Mouse (Mus musculus) adrenal gland, postnatal 36 days (tissue): ENCODE results near the gene 4931428F04Rik. TPM values are rescaled to one million over a fixed set of nuclear protein-coding genes. Genes with fewer than 3 reads are reported as not detected.

ENCODE experiments used
- DNase-seq, 2 experiments: peaks; one replicate each; pipeline ENCODE4 v3.0.0; 2021; ENCODE audit warnings: mixed read lengths in 1 of 2
- long read RNA-seq, 2 experiments: library from polyadenylated mRNA; stranded (forward); transcript quantifications; one replicate each; pipeline ENCODE4 v2.0.0; 2021; ENCODE audit warnings: borderline sequencing depth in 2 of 2
- total RNA-seq, 2 experiments: library from RNA; stranded (reverse); gene quantifications; 2 replicates each; pipeline ENCODE4 v1.2.3; 2021

Gene 4931428F04Rik
- 1 to 10 TPM; 2.4 to 2.8 TPM for total RNA-seq
- long read RNA-seq, experiment 1, partial matches to known transcripts: 0 of 2 reads
- long read RNA-seq, experiment 1, other reads (novel, unspliced or antisense): 1 of 2 reads
- long read RNA-seq, experiment 2, partial matches to known transcripts: 0 of 3 reads
- long read RNA-seq, experiment 2, other reads (novel, unspliced or antisense): 0 of 3 reads

DNA sequence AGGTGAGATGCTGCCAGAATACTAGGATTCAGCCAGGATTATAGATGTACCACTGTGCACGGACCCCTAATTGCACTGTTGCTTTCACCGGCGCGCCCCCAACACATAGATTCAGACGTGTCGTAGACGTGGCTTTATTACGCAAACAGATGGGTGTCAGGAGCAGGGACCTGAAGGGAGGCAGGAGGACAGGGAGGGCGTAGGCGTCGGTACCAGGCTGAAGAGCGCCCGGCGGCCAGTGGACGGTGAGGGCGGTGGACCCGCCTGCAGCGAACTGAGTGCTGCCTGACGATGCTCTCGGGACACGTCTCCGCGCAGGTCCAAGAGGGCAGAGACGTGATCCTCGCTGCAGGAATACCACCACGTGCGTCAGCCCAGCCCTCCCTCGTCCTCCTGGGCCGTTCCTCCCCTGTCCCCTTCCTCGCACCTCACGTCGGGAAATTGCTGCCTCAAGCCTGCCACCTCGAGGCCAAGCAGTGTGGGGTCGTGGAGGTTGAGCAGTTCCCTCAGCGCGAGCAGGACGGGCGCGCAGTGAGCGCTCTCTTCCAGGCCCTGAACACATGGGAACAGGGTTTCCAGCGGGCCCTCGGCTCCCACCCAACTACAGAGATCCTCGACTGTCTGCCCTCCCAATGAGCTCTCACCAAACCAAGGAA, at the start of gene 4931428F04Rik:
Gene 4931428F04Rik, minus strand, starts transcription at position 60 of the 656 bp plus-strand sequence.
- peak; percentile 59 to 63 for DNase-seq

- DNase-seq: no peak
Measured at GRCm38 (mm10) chr8:105338992-105339391, 49.3 kb upstream of the 4931428F04Rik start.

DNA sequence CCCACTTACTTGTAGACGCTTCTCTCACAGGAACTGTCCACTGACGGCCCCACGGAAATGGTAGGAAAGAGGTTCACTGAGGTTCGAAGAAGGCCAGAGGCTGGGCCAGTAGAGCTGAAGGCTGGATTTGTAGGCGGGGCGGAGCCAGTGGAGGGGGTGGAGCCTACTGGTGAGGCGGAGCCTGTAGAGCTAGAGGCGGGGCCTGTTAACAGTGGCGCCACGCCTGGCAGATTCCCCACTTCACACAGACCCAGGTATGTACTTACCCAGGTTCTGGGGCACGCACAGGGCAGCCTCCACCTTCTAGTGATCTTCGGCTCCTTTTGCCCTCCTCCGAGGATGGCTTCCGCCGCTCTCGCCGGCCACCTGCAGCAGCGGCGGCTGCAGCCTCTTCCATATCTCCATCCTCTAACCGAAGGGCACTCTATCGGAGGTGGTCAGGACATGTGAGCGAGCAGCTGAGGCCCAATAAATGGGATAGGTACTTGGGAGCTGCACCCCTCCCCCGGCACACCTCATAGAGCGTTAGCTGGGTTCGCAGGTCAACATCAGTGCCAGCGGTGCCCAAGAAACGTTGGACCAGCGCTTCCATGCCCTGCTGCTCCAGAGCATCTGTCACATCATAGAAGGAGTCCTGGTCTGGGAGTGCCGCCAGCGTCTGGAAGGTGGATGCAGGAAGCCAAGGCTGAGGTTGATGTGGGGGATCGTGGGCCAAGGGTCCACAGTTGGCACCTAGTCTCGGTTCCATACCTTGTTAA, 46.9 kb upstream of the 4931428F04Rik start:
- no peak for DNase-seq

DNA sequence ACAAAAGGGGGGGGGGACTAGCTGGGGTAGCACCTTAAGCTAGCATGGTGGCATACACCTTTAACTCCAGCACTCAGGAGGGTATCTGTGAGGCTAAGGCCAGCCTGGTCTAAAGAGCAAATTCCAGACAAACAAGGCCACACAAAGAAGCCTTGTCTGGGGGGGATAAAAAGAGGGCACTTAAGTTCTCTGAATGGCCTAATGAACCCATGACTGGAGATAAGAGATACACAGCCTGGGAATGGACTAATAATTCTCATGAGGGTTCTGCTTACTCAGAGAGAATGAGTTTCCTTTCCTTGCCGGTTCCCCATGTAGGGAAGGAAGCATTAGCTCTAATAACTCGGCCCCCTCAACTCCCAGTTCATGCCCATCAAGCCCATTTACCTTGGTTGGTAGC, 42.9 kb upstream of the 4931428F04Rik start:
- no peak for DNase-seq

GRCm38 (mm10) chr8:105331931-105332330, 42.3 kb upstream of the 4931428F04Rik start:
- DNase-seq: no peak

DNA sequence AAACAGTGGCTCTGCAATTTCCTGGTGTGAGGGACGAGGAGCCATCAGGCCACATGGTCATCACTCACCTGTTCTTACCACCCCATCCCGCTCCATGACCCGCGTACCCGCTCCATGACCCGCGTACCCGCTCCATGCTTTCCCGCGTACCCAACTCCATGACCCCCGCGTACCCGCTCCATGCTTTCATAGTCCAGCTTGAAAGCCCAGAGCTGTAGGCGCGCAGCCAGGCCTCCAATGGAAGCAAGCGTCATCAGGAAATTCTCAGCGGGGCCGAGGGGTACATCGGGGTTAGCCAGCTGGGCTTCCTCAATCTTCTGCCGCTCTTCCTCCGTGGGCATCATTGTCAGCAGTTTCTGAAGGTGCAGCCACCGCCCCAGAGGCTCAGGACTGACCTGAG, 41.8 kb upstream of the 4931428F04Rik start:
- DNase-seq: no peak

DNA sequence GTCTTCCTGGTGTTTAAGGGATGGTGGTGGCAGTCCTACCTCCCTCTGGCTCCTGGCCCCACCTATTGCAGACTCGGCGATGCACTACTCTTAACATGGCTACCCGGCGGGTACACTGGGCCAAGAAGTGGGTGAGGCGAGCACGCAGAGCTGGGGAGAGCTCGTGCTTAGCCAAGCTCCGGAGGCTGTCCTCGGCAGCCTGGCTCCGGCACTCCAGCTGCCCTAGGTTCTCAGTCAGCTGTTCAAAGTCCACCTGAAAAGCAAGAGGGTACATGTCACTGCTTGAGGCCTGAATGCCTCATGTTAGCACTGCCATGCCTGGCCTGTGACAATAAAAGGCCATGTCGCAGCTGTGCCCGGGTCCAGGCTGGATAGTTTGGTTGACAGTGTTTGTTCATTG, 40.7 kb upstream of the 4931428F04Rik start:
- DNase-seq: no peak

DNA sequence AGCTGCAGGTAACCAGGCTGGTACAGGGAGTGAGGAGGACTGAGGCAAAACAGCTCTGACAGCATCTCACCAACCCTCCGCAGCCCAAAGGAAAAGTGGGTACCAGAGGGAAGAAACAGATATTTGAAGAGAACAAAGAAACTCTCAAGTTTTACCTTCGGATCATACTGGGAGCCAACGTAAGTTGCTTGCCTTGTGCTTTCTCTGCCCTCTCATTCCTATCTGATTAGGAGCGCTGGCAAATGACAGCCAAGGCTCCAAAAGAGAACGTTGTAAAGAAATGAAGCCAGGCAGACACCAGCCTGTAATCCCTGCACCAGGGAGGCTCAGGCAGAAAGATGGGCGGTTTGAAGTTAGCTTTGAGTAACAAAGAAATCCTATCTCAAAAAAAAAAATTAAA, 37.3 kb upstream of the 4931428F04Rik start:
- DNase-seq: no peak

DNA sequence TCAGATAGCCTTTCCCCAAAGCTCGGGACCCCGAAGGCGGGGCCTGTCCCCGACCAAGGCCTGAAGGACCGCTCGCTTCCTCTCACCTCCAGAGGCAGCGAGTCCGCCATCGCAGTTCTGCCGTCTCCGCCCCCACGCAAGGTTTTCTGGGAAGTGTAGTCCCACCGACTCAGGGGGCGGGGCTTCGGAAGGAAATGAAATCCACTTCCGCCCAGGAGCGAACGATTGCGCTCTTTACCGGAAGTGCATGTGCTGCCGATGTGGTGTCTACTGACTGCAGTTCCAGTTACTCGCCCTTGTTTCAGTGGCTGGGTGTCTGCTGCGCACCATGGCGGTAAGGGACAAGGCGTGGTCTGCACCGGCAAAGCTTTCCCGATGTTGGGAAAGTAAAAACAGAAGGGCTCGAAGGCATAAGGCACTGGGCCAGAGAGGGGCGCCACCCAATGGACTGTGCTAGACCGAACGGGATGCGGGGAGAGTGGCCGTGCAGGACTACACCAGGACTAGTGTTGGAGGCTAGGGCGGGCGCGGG, 36.5 kb upstream of the 4931428F04Rik start, which contains the start of the genes Lrrc29 and Tmem208:
Gene Lrrc29, minus strand, starts transcription at position 138 of the 532 bp plus-strand sequence.
Gene Tmem208, plus strand, starts transcription at position 214 of the 532 bp plus-strand sequence.
- peak; percentile 98 for DNase-seq

DNA sequence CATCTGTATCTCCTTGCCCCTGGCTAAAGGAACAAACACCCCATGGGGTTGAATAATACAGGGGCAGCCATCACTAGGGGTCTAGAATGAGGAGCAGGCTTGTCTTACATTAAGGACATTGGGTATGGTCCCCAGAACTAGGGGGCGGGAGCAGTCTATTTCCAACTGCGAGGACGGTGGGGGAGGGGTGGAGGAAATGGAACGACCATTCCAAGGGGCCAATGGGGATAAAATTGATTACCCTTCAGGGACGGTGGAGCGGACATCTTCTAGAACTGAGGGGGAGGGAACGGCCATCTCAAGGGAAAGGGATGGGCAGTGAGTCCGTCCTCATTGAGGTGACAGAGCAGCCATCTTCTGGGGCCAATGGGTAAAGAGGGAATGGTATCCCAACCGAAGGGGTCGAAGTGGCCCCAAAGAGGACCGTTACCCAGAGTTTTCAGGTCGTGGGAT, 36.0 kb upstream of the 4931428F04Rik start:
- DNase-seq: no peak

DNA sequence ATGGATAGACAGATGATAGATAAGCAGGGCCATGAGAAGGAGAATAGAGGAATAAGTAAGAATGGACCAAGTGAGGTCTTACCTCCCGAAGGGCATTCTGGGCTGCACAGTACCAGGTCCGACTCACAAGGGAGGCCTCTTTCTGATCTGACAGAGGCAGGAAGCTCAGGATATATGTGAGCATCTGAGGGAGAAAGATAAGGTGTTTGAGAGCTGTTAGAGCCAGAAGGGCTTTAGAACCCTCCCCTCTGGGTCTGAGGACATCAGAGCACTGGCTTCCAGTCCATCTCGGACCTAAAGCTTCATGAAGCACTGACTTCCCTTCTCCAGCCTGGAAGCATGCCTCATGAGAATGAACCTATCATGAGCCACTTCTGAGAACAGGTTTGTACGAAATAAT, 33.5 kb upstream of the 4931428F04Rik start:
- DNase-seq: no peak

- DNase-seq: no peak
Measured at GRCm38 (mm10) chr8:105318662-105319190, 29.1 kb upstream of the 4931428F04Rik start.

- DNase-seq: peak in 1 of 2 experiments; percentile 53
Measured at GRCm38 (mm10) chr8:105317941-105318340, 28.3 kb upstream of the 4931428F04Rik start.

DNA sequence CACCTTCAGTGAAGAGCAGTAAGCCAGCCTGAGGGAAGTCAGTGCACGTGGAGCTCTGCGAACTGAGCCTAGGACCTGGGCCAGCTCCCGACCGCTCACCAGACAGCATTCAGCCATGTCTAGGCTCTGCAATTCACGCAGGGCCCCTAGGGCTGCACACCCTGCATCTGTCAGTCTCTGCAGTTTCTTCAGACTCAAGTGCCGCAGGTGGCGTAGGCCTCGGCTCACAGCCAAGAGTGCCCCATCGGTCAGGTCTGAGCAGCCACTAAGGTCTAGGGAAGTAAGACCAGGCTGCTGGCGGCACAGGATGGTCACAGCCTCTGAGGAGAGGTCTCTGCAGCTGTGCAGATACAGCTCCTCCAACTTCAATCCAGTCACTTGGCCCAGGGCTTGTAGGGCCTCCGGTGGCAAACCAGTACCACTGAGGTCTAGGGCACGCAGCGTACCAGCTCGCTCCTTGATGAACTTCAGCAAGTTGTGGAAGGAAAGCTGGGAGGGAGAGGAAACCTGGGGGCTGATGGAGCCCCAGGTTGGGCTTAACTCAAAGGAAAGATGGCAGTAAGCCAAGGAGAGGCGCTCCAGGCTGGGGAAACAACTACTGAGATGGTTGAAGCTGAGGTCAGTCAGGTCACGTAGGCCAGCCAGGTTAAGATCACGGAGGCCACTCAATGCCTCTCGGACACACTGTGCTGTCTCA, 25.6 kb upstream of the 4931428F04Rik start:
- no peak for DNase-seq

GRCm38 (mm10) chr8:105313622-105314402, 24.1 kb upstream of the 4931428F04Rik start:
- DNase-seq: no peak

DNA sequence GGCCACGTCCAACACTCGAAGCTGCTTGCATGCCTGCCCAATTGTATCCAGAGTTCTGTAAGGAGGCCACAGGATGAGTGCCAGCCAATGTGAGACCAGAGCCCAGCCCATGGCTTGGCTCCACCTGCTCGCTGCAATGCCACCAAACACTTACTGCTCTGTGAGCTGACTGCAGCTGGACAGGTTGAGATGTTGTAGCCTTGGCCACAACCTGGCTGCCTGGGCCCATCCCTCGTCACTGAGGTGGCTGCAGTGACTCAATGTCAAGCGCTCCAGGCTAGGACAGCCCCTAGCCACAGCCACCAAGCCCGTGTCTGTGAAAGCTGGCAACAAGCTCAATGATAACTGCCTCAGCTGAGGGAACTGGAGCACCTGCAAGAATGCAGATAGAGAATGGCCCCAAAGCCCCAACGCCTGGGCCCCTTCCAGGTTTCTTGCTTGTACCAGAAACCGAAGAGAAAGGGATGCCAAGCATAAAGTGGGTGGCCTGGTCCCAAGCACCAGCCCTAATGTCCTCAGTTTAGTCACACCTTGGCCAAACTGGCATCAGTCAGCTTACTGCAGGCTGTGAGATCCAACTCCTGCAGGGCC, 23.3 kb upstream of the 4931428F04Rik start:
- no peak for DNase-seq

- no peak for DNase-seq
Measured at GRCm38 (mm10) chr8:105311718-105312117, 22.1 kb upstream of the 4931428F04Rik start.

- DNase-seq: no peak
Measured at GRCm38 (mm10) chr8:105310118-105310517, 20.5 kb upstream of the 4931428F04Rik start.

GRCm38 (mm10) chr8:105309142-105309847, 19.6 kb upstream of the 4931428F04Rik start:
- DNase-seq: no peak

DNA sequence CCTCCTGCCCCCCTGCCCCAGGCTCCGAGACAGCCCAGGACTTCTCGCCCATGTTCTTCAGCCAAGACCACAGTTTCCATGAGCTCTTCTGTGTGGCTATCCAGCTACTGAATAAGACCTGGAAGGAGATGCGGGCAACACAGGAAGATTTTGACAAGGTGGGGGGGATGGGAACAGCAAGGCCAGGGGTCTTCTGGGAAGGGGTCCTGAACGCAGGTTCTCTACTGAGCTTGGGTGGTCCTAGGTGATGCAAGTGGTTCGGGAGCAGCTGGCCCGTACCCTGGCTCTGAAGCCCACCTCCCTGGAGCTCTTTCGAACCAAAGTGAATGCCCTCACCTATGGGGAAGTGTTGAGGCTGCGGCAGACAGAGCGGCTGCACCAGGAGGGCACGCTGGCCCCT, 18.8 kb upstream of the 4931428F04Rik start:
- no peak for DNase-seq
